Mouse (Mus musculus): ENCODE data around the gene Cd47.

Cd47 gene

GRCm38 (mm10) chr16:49951925-49952523, 151.7 kb downstream of the Cd47 start:
- peak; percentile 62 to 81 for DNase-seq

DNA sequence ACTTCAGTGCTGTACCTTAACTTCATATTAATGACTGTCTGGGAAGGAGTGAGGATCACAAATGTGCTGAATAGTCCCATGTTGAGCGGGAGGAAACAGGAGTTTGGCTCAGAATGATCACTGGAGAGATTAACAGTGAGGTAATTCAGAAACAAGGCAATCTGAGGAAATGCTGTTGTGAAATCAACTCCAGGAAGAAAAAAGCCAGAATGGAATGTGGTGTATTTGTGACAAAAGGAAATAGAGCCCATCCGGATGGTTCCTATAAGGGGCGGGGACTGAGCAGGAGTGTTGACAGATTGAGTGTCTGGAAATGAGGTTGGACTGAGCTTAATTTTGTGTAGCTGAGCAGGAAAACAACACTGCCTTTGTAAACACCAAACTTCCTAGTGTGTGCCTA, 153.5 kb downstream of the Cd47 start:
- peak; percentile 43 to 72 for DNase-seq

DNA sequence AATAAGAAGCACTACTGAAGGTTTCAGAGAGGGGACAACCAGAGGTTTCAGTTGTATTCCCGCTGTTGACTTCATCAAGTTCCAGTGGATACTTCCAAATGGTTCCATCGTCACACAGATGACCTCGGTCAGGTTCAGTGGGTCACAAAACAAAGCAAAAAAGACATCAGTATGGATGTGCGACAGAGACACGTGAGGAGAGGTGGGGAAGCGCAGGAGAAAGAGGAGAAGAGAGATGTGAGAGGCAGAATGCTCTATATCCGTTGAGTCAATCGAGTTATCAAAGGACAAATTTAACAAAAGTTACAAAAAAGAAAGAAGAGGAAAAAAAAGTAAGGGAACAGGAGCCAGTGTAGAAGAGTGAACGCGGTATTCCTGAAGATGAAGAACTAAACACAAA, 154.6 kb downstream of the Cd47 start:
- DNase-seq = no peak

- no peak for DNase-seq
Observed at GRCm38 (mm10) chr16:49955325-49955724, 155.0 kb downstream of the Cd47 start.

DNA sequence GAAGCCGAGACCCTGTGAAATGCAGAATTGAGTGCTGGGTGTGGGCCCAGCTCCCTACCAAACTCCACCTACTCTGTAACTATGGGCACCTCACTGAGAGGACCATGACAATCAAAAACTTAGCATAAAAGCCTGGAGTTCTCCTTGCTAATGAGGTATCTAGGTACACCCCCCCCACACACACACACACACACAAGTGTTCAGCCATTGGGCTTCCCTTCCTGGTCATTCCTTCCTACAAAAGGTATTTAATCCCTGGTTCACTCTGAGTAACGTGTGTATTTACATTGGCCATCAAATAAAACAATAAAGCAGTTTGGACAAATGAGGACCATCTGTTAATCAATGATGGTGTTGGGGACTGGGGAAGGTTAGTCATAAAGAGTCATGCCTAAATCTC, 155.6 kb downstream of the Cd47 start:
- no peak for DNase-seq

- no peak for DNase-seq
Observed at GRCm38 (mm10) chr16:49956531-49957302, 156.4 kb downstream of the Cd47 start.

- DNase-seq = no peak
Observed at GRCm38 (mm10) chr16:49958900-49959436, 158.6 kb downstream of the Cd47 start.

- no peak for DNase-seq
Observed at GRCm38 (mm10) chr16:49962305-49962704, 162.0 kb downstream of the Cd47 start.

- no peak for DNase-seq
Observed at GRCm38 (mm10) chr16:49964321-49964986, 164.1 kb downstream of the Cd47 start.
